Mouse (Mus musculus) limb, embryonic 12.5 days (tissue): ENCODE data around the gene Crtac1. TPM values are rescaled to one million over a fixed set of nuclear protein-coding genes. Genes with fewer than 3 reads are reported as not detected.

Experiments used
- ATAC-seq: fragments of 200-750 bp; cut with Nextera tagmentation; 2 replicates; pipeline ENCODE4 v1.8.0; 2017; ENCODE audit warnings: low read depth, moderate TSS enrichment; ENCODE audit not compliant: insufficient number of reproducible peaks, insufficient read depth, low FRiP score, low TSS enrichment
- H3K27ac ChIP-seq: fragments of 300-500 bp; sonication (generic); 2 replicates; pipeline ENCODE4 v1.5.1; 2016; ENCODE audit warnings: mild to moderate bottlenecking, moderate library complexity
- H3K27me3 ChIP-seq: fragments of 300-500 bp; sonication (generic); 2 replicates; pipeline ENCODE4 v1.6.1; 2016; ENCODE audit warnings: mild to moderate bottlenecking, moderate library complexity
- H3K36me3 ChIP-seq: fragments of 300-500 bp; sonication (generic); 2 replicates; pipeline ENCODE4 v1.6.1; 2016; ENCODE audit warnings: mild to moderate bottlenecking, moderate library complexity
- H3K4me1 ChIP-seq: fragments of 300-500 bp; sonication (generic); replicated peaks from 2 replicates; pipeline ENCODE4 v1.6.1; 2016
- H3K4me2 ChIP-seq: fragments of 300-500 bp; sonication (generic); 2 replicates; pipeline ENCODE4 v1.6.1; 2016; ENCODE audit warnings: mild to moderate bottlenecking, moderate library complexity
- H3K4me3 ChIP-seq: fragments of 300-500 bp; sonication (generic); replicated peaks from 2 replicates; pipeline ENCODE4 v1.5.1; 2016; ENCODE audit warnings: mild to moderate bottlenecking
- H3K9ac ChIP-seq: fragments of 300-500 bp; sonication (generic); replicated peaks from 2 replicates; pipeline ENCODE4 v1.6.1; 2016; ENCODE audit warnings: mild to moderate bottlenecking, moderate library complexity
- H3K9me3 ChIP-seq: fragments of 300-500 bp; sonication (generic); 2 replicates; pipeline ENCODE4 v1.6.1; 2016; ENCODE audit warnings: mild to moderate bottlenecking, moderate library complexity
- WGBS: fragments of 180-500 bp; shearing (Covaris S2); methylation state at CpG from one replicate; pipeline ENCODE4 v1.1.7; 2016; 5-methylcytosine and 5-hydroxymethylcytosine counted together
- polyA plus RNA-seq: library from polyadenylated mRNA; unstranded; fragments of >200 nt; fragmentation: Nextera tagmentation; extraction: Ambion mirVana; gene quantifications from 2 replicates; pipeline ENCODE4 v1.2.1, GENCODE M21; 2016

Crtac1 gene
- polyA plus RNA-seq, 1 experiment from 2014 or later, result 3.5 TPM

DNA sequence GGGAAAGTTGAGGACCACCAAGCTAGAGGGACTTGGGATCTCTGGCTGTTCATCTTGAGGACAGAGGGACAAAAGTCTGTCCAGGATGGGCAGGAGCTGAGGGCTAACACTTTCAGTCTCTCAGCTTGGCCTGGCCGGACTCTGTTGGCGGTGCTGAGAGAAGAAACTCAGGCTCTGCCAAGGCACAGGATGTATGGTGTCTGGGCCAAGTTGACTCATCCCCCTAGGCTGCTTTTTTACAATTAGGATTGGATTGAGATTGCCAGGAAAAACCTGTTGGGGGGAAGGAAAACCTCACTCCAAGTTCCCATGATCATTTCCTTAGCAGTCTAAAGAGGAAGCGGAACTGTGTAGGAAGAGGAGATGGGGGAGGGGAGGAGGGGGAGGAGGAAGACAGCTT is 173.6 kb downstream of the Crtac1 start:
- no peak overlapping the region for H3K4me2 ChIP-seq
- no peaks in the 10 kb centered on the region for H3K9me3 ChIP-seq
- 86% methylated on average over 3 of the region's 3 CpGs for WGBS
- H3K4me1 ChIP-seq, result peaks cover 5% of the 10 kb centered on the region; the same call in 1 of the 2 replicates
- no peak overlapping the region for H3K9ac ChIP-seq
- no peak overlapping the region for H3K27ac ChIP-seq
- no peak for ATAC-seq
- H3K4me3 ChIP-seq, result no peak overlapping the region
- H3K36me3 ChIP-seq, result no peaks in the 10 kb centered on the region
- H3K27me3 ChIP-seq, result peaks cover 28% of the 10 kb centered on the region

GRCm38 (mm10) chr19:42257241-42257635 is 174.3 kb downstream of the Crtac1 start:
- no peak overlapping the region for H3K9ac ChIP-seq
- H3K4me1 ChIP-seq, result peaks cover 5% of the 10 kb centered on the region; the same call in 1 of the 2 replicates
- no peak for ATAC-seq
- H3K27me3 ChIP-seq, result peaks cover 30% of the 10 kb centered on the region
- H3K4me3 ChIP-seq, result no peak overlapping the region
- 93% methylated on average over 12 of the region's 12 CpGs for WGBS
- H3K36me3 ChIP-seq, result no peaks in the 10 kb centered on the region
- no peak overlapping the region for H3K4me2 ChIP-seq
- no peaks in the 10 kb centered on the region for H3K9me3 ChIP-seq
- no peak overlapping the region for H3K27ac ChIP-seq

- H3K9me3 ChIP-seq, result no peaks in the 10 kb centered on the region
- peaks cover 5% of the 10 kb centered on the region; the same call in 1 of the 2 replicates for H3K4me1 ChIP-seq
- peaks cover 30% of the 10 kb centered on the region for H3K27me3 ChIP-seq
- no peak overlapping the region for H3K9ac ChIP-seq
- ATAC-seq, result no peak
- WGBS, result 85% methylated on average over 12 of the region's 12 CpGs
- H3K27ac ChIP-seq, result no peak overlapping the region
- H3K4me3 ChIP-seq, result no peak overlapping the region
- no peak overlapping the region for H3K4me2 ChIP-seq
- no peaks in the 10 kb centered on the region for H3K36me3 ChIP-seq
These were observed 174.9 kb downstream of the Crtac1 start for GRCm38 (mm10) chr19:42256611-42257240.

DNA sequence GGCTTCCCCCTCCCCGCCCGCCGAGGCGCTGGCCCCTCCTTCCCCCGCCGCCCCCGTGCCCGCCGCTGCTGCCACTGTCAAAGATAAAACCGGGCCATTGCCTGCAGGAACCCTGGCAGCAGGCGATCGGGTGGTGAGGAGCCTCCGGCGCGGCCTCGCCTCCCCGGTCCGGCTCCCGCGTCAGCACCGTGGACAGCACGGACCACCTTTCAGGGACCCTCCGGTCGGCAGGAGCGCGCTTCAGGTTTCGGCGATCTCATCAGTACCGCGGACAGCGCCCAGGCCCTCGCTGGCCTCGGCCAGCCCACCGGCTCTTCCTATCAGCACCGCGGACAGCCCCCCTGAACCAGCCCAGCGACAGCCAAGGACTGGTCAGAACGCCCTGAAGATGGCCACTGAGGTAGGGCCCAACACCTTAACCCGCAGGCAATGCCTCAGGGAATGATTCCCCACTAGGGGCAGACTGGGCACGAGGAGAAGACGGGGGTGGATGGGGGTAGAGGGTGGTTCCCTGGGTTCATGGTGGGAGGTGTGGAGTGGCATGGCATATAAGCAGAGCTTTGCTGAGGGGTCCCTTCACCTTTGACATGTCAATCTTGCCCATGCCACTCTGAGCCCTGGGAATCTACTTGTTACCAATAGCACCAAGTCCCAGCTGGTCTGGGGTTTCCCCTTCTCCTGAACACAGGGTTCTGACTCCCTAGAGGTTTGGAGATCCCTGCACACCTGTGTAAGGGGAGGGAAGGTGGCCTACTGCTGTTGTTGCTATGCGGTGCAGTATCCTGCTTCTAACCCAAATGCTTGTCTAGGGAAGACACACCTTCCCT is 175.6 kb downstream of the Crtac1 start:
- Histone ChIP-seq H3K9ac (no peak overlapping the region), H3K36me3 (no peaks in the 10 kb centered on the region), H3K4me3 (peak overlapping the region; percentile 38), H3K4me2 (peak overlapping the region; percentile 76), H3K9me3 (no peaks in the 10 kb centered on the region), H3K27me3 (peaks cover 30% of the 10 kb centered on the region), H3K27ac (no peak overlapping the region), H3K4me1 (peaks cover 5% of the 10 kb centered on the region; the same call in 1 of the 2 replicates)
- WGBS, result 3% methylated on average over 36 of the region's 42 CpGs
- ATAC-seq, result peak; percentile 95

DNA sequence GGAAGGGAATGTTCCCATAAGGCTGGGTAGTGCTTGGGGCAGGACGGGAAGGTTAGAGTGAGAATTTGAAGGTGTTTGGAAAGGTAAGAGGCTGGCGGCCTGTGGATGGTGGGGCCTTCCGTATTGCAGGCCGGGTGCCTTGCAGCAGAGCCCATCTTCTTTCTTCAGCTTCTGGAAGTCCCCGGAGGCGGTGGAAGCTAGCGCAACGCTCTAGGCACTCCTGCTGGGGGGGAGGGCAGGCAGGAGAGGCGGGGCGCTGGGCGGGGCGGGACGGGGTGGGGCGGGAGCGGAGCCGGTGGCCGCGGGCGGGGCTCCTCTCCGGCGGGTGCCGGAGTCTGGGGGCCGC is 176.2 kb downstream of the Crtac1 start:
- H3K27me3 ChIP-seq, result peaks cover 30% of the 10 kb centered on the region
- H3K4me1 ChIP-seq, result peaks cover 5% of the 10 kb centered on the region; the same call in 1 of the 2 replicates
- H3K36me3 ChIP-seq, result no peaks in the 10 kb centered on the region
- 0% methylated on average over 20 of the region's 23 CpGs for WGBS
- no peak for ATAC-seq
- no peak overlapping the region for H3K9ac ChIP-seq
- H3K27ac ChIP-seq, result no peak overlapping the region
- peak overlapping the region; percentile 38 for H3K4me3 ChIP-seq
- H3K9me3 ChIP-seq, result no peaks in the 10 kb centered on the region
- peak overlapping the region; percentile 76 for H3K4me2 ChIP-seq

- Histone ChIP-seq H3K4me2 (no peak overlapping the region), H3K4me3 (no peak overlapping the region), H3K9me3 (no peaks in the 10 kb centered on the region), H3K36me3 (no peaks in the 10 kb centered on the region), H3K9ac (no peak overlapping the region), H3K27me3 (peaks cover 25% of the 10 kb centered on the region), H3K4me1 (peaks cover under 1% of the 10 kb centered on the region; the same call in 1 of the 2 replicates), H3K27ac (no peak overlapping the region)
- WGBS, result 58% methylated on average over 11 of the region's 11 CpGs
- ATAC-seq, result no peak
These were observed 181.3 kb downstream of the Crtac1 start for GRCm38 (mm10) chr19:42249976-42250914.

DNA sequence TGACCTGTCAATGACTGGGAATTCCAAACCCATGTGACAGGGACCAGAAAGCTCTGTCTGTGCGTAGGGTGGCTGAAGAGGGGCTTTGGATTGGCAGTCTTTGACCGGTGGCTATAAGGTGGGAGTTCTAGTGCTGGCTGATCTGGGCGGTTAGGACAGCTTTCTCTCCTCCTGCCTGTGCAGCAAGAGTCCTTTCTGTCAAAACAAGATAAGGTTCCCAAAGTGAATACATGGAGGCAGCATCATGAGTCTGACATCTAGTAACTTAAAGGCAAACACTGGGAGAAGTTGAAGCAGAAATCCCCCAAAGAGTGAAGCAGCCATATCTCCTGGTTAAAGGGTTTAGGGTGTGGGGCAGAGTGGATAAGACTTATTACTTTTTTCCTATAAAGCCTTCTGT is 184.1 kb downstream of the Crtac1 start, which contains the start of gene Golga7b:
TSS of gene Golga7b (plus strand) at position 56 of the 400 bp plus-strand sequence.
- Histone ChIP-seq H3K36me3 (no peaks in the 10 kb centered on the region), H3K27me3 (peaks cover 3% of the 10 kb centered on the region; the same call in 1 of the 2 replicates), H3K9me3 (no peaks in the 10 kb centered on the region), H3K4me2 (no peak within 1 kb of the TSS), H3K9ac (no peak within 1 kb of the TSS), H3K4me1 (no peaks in the 10 kb centered on the region), H3K27ac (no peak within 1 kb of the TSS), H3K4me3 (no peak within 1 kb of the TSS)
- 76% methylated on average over 3 of the region's 3 CpGs for WGBS
- ATAC-seq, result no peak

DNA sequence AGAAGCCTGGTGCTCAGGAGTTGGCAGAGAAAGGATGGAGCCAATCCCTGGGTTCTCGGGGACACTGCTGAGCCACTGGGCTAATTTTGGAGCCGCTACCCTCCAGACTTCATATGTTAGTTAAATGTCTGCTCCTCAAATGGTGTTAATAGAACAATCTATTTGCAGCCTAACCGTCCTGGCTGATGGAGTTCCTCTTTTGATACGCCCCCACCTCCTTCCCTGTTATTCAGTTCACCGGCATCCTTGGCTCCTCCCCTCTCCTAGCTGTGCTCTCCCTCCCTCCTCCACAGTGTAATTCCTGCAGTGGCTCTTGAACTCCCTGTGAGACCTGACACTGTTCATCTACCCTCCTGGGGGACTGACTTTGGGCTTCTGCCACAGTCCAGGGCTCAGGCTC is 185.0 kb downstream of the Crtac1 start:
- peaks cover 3% of the 10 kb centered on the region; the same call in 1 of the 2 replicates for H3K27me3 ChIP-seq
- ATAC-seq, result no peak
- no peak overlapping the region for H3K9ac ChIP-seq
- H3K9me3 ChIP-seq, result no peaks in the 10 kb centered on the region
- H3K36me3 ChIP-seq, result no peaks in the 10 kb centered on the region
- H3K4me3 ChIP-seq, result no peak overlapping the region
- no peaks in the 10 kb centered on the region for H3K4me1 ChIP-seq
- 53% methylated on average over 5 of the region's 5 CpGs for WGBS
- no peak overlapping the region for H3K27ac ChIP-seq
- H3K4me2 ChIP-seq, result no peak overlapping the region

DNA sequence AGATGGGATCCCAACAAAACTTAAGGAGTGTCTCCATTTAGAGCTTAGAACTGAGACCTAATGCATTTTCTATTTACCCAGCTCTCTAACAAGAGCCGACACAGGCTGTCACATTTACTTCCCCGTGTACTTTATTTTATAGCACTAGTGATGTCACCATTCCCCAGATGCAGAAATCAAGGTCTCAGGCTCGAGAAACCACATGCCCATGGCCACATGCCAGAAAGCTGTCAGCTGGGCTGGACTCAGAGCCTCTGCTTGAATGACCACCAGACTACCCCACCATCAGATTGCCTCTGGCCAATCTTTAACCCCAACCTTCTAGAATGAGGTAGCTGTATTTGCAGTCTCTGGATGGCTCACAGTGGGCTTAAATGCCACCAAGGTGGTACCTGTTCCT is 188.2 kb downstream of the Crtac1 start:
- no peak for ATAC-seq
- no peak overlapping the region for H3K27ac ChIP-seq
- no peak overlapping the region for H3K4me3 ChIP-seq
- H3K4me1 ChIP-seq, result no peaks in the 10 kb centered on the region
- WGBS, result 59% methylated on average over 3 of the region's 3 CpGs
- no peak overlapping the region for H3K4me2 ChIP-seq
- H3K27me3 ChIP-seq, result peaks cover 3% of the 10 kb centered on the region; the same call in 1 of the 2 replicates
- no peaks in the 10 kb centered on the region for H3K36me3 ChIP-seq
- H3K9me3 ChIP-seq, result no peaks in the 10 kb centered on the region
- H3K9ac ChIP-seq, result no peak overlapping the region

DNA sequence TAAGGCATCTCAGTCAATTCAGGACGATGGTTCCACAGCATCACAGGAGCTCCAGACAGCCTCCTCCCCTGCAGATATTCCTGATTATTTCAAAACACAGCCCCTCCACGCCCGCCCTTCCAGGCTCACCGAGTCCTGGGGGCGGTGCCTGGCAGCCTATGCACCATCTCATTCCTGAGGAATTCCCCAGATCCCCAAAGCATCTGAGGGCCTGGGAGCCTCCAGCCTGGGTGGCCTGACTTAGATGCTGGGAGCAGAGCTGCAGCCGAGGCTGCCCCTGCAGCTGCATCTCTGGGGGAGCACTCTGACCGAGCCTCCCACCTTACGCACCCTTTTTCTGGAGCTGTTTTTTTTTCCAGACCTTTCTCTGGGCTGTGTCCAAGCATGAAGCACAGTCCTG is 190.7 kb downstream of the Crtac1 start:
- 63% methylated on average over 8 of the region's 8 CpGs for WGBS
- H3K27me3 ChIP-seq, result no peaks in the 10 kb centered on the region
- no peaks in the 10 kb centered on the region for H3K36me3 ChIP-seq
- H3K4me3 ChIP-seq, result no peak overlapping the region
- no peaks in the 10 kb centered on the region for H3K9me3 ChIP-seq
- H3K4me1 ChIP-seq, result peaks cover 5% of the 10 kb centered on the region; the same call in 1 of the 2 replicates
- no peak for ATAC-seq
- no peak overlapping the region for H3K27ac ChIP-seq
- H3K4me2 ChIP-seq, result no peak overlapping the region
- H3K9ac ChIP-seq, result no peak overlapping the region

GRCm38 (mm10) chr19:42238341-42238715 is 193.3 kb downstream of the Crtac1 start:
- Histone ChIP-seq H3K9ac (no peak overlapping the region), H3K9me3 (no peaks in the 10 kb centered on the region), H3K27ac (no peak overlapping the region), H3K4me1 (peaks cover 5% of the 10 kb centered on the region; the same call in 1 of the 2 replicates), H3K4me2 (no peak overlapping the region), H3K4me3 (no peak overlapping the region), H3K27me3 (no peaks in the 10 kb centered on the region), H3K36me3 (no peaks in the 10 kb centered on the region)
- ATAC-seq, result no peak
- 62% methylated on average over 7 of the region's 7 CpGs for WGBS
